Mouse (Mus musculus): Measurements from ENCODE around the gene Gm42791. TPM values are rescaled to one million over a fixed set of nuclear protein-coding genes. Genes with fewer than 3 reads are reported as not detected.

Gm42791 gene
- polyA plus RNA-seq (2015; fragmentation: Nextera tagmentation; extraction: Ambion mirVana), result 0.27 TPM in 1 of 2 replicates, not detected in the other

DNA sequence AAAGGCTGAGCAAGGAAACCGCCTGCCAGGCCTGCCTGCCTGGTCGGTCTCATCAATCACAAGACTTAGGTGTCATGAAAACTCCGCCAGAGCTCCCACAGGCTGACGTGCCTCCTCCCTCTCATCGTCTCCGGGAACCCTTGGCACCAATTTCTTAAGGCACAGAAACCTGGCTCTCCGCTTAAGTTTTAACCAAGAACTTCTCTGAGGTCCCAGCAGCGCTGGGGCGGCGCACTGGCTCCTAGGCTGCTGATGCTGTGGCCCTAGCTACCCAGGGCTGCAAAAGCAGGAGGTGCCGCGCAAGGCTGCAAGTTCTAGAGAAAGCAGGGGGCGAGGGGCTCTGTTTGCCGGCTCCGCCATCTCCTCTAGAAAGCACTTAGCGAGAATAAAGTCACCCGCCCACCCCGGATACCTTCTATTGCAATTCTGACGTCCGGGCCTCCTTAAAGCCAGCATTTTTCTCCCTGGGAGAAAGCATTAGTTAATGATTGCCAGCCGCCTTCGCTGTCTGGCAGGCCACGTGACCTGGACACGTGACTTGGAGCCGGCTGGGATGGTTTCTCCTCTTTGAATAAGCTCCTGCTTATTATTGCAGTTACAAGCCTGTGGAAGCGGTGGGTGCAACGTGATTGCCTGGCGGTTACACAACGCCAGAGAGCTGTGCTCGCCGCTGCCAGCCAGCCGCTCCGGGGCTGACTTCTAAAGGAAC is at the start of gene Gm42791:
TSS of gene Gm42791 (minus strand) at position 442 of the 709 bp plus-strand sequence.

DNA sequence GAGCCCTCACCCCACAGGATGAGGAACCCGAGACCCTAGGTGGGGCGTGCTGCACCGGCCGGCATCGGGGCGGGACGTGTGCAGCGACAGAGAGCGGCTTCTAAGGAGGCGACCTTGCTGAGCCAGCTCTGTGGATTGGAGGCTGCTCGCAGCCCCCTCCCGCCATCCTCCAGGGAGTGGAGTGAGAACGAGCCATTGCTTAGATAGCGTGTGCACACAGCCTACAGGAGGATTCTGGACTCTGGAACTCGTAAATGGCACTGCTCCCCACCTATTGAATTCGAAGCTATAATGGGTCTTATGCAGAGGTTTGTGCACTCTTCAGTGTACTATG is 65.9 kb downstream of the Gm42791 start, which contains the start of gene Katnal1:
TSS of gene Katnal1 (minus strand) at position 205 of the 334 bp plus-strand sequence.

Other genes starting within 250 kb of the Gm42791 start
- gene Katnal1, start 65.8 kb downstream of the Gm42791 start, polyA plus RNA-seq (2015; fragmentation: Nextera tagmentation; extraction: Ambion mirVana), result 10.4 TPM in 2 replicates
- 20.9 and 22.2 TPM in 2 replicates for gene Uspl1, start 189.2 kb upstream of the Gm42791 start, polyA plus RNA-seq (2015; fragmentation: Nextera tagmentation; extraction: Ambion mirVana)
- gene Hmgb1, start 189.3 kb upstream of the Gm42791 start, polyA plus RNA-seq (2015; fragmentation: Nextera tagmentation; extraction: Ambion mirVana), result 948 and 975 TPM in 2 replicates

All from spleen, postnatal 0 days (tissue).